ENCODE assay signal across 27 mouse cellular contexts in genomic region chr14:85965139-85965538, GRCm38 (mm10).
A peak's percentile ranks its signal among the peaks of the same experiment; 100 is the strongest.
DNase-seq lines count a peak whose midpoint lies in the region; ATAC-seq and TF ChIP-seq lines count a peak whose summit lies in the region.
"Had no signal": no experiment of that assay in that cellular context is flagged by ENCODE, and none has a peak within 500 bp of the region (broad histone marks: within the 10 kb centered on the region; RNA-seq: fewer than 3 reads in every experiment).

No protein-coding gene starts in this region.

- H3K9ac ChIP-seq in kidney, embryonic 14.5 days (ENCODE audit: low read depth, low read length), result no peak overlapping the region
- H3K9ac ChIP-seq in kidney, embryonic 16.5 days (replicated peaks; ENCODE audit: low read length), result no peak overlapping the region
- H3K9ac ChIP-seq in forebrain, embryonic 12.5 days, result no peak overlapping the region
- H3K9ac ChIP-seq: embryonic facial prominence, embryonic 12.5 days; embryonic facial prominence, embryonic 15.5 days; forebrain, embryonic 15.5 days; heart, embryonic 12.5 days; heart, embryonic 15.5 days; hindbrain, embryonic 12.5 days; hindbrain, embryonic 15.5 days had no signal

- TF ChIP-seq CTCF in bone marrow macrophage, adult 2 months (IDR thresholded peaks at IDR 0.05; ENCODE audit: low read depth, low read length), result no peak

- no peak overlapping the region for H3K4me2 ChIP-seq in kidney, embryonic 14.5 days (replicated peaks; ENCODE audit: low read depth, low read length)
- H3K4me2 ChIP-seq in kidney, embryonic 16.5 days (replicated peaks; ENCODE audit: low read depth, low read length), result no peak overlapping the region
- H3K4me2 ChIP-seq in forebrain, embryonic 12.5 days, result no peak overlapping the region
- H3K4me2 ChIP-seq: embryonic facial prominence, embryonic 12.5 days; embryonic facial prominence, embryonic 15.5 days; forebrain, embryonic 15.5 days; heart, embryonic 12.5 days; heart, embryonic 15.5 days; hindbrain, embryonic 12.5 days; hindbrain, embryonic 15.5 days had no signal

- no peak overlapping the region for H3K4me3 ChIP-seq in kidney, embryonic 14.5 days (ENCODE audit: low read length)
- no peak overlapping the region for H3K4me3 ChIP-seq in kidney, embryonic 16.5 days (ENCODE audit: low read length)
- no peak overlapping the region for H3K4me3 ChIP-seq in bone marrow macrophage, adult 2 months (ENCODE audit: insufficient read depth, low read length)
- no peak overlapping the region for H3K4me3 ChIP-seq in forebrain, embryonic 12.5 days (replicated peaks)
- H3K4me3 ChIP-seq: embryonic facial prominence, embryonic 12.5 days; embryonic facial prominence, embryonic 15.5 days; forebrain, embryonic 15.5 days; gastrocnemius, adult 2 months; heart, embryonic 12.5 days; heart, embryonic 15.5 days; hindbrain, embryonic 12.5 days; hindbrain, embryonic 15.5 days had no signal

- no peak overlapping the region for H3K27ac ChIP-seq in kidney, embryonic 14.5 days (ENCODE audit: low read depth, low read length)
- H3K27ac ChIP-seq in kidney, embryonic 16.5 days (ENCODE audit: low read length), result no peak overlapping the region
- peak overlapping the region; percentile 22; the same call in 1 of the 2 replicates for H3K27ac ChIP-seq in bone marrow macrophage, adult 2 months (ENCODE audit: insufficient read depth, low read depth, low read length)
- no peak overlapping the region for H3K27ac ChIP-seq in forebrain, embryonic 12.5 days
- H3K27ac ChIP-seq: embryonic facial prominence, embryonic 12.5 days; embryonic facial prominence, embryonic 15.5 days; forebrain, embryonic 15.5 days; gastrocnemius, adult 2 months; heart, embryonic 15.5 days; hindbrain, embryonic 12.5 days; hindbrain, embryonic 15.5 days had no signal

- H3K36me3 ChIP-seq in kidney, embryonic 14.5 days (ENCODE audit: control insufficient read depth, insufficient read depth, low read length), result no peaks in the 10 kb centered on the region
- no peaks in the 10 kb centered on the region for H3K36me3 ChIP-seq in kidney, embryonic 16.5 days (ENCODE audit: insufficient read depth, low read length)
- no peaks in the 10 kb centered on the region for H3K36me3 ChIP-seq in forebrain, embryonic 12.5 days (replicated peaks)
- H3K36me3 ChIP-seq: embryonic facial prominence, embryonic 12.5 days; embryonic facial prominence, embryonic 15.5 days; forebrain, embryonic 15.5 days; heart, embryonic 12.5 days; heart, embryonic 15.5 days; hindbrain, embryonic 12.5 days; hindbrain, embryonic 15.5 days had no signal

- H3K4me1 ChIP-seq in kidney, embryonic 14.5 days (ENCODE audit: control insufficient read depth, insufficient read depth, low read length), result no peaks in the 10 kb centered on the region
- H3K4me1 ChIP-seq in kidney, embryonic 16.5 days (ENCODE audit: insufficient read depth, low read length), result no peaks in the 10 kb centered on the region
- H3K4me1 ChIP-seq in bone marrow macrophage, adult 2 months (ENCODE audit: control insufficient read depth, insufficient read depth, low read length), result peaks cover 3% of the 10 kb centered on the region; the same call in 1 of the 2 replicates
- H3K4me1 ChIP-seq in forebrain, embryonic 12.5 days, result no peaks in the 10 kb centered on the region
- H3K4me1 ChIP-seq: embryonic facial prominence, embryonic 12.5 days; embryonic facial prominence, embryonic 15.5 days; forebrain, embryonic 15.5 days; heart, embryonic 12.5 days; heart, embryonic 15.5 days; hindbrain, embryonic 12.5 days; hindbrain, embryonic 15.5 days had no signal

- peak; percentile 28; the same call in 1 of the 2 replicates for ATAC-seq in kidney, embryonic 14.5 days (ENCODE audit: low FRiP score, low TSS enrichment)
- ATAC-seq in kidney, embryonic 16.5 days (ENCODE audit: low FRiP score, low TSS enrichment), result no peak
- peak; percentile 94 to 98 for ATAC-seq in hematopoietic stem cell, adult 5-6 weeks (replicated peaks in 1 of 2; ENCODE audit: insufficient read depth in 1 of 2, low FRiP score in 2 of 2, low TSS enrichment in 1 of 2, low read depth in 1 of 2, poor library complexity in 2 of 2, severe bottlenecking in 2 of 2)
- ATAC-seq in forebrain, embryonic 12.5 days (ENCODE audit: low FRiP score), result no peak
- ATAC-seq: activated CD4-positive, CD25-positive, alpha-beta regulatory T cell, adult 4 months; CD4-positive, CD25-positive, alpha-beta regulatory T cell, adult 4 months; forebrain, embryonic 15.5 days had no signal

- H3K9me3 ChIP-seq in kidney, embryonic 14.5 days (ENCODE audit: control insufficient read depth, low read length), result no peaks in the 10 kb centered on the region
- H3K9me3 ChIP-seq in kidney, embryonic 16.5 days (ENCODE audit: low read length), result no peaks in the 10 kb centered on the region
- H3K9me3 ChIP-seq in forebrain, embryonic 12.5 days, result no peaks in the 10 kb centered on the region
- H3K9me3 ChIP-seq: embryonic facial prominence, embryonic 12.5 days; embryonic facial prominence, embryonic 15.5 days; forebrain, embryonic 15.5 days; heart, embryonic 12.5 days; heart, embryonic 15.5 days; hindbrain, embryonic 12.5 days; hindbrain, embryonic 15.5 days had no signal

- no peak for TF ChIP-seq POLR2A in bone marrow macrophage, adult 2 months (IDR thresholded peaks at IDR 0.05; ENCODE audit: borderline replicate concordance, low read depth, low read length)

- no peaks in the 10 kb centered on the region for H3K27me3 ChIP-seq in kidney, embryonic 14.5 days (ENCODE audit: control insufficient read depth, insufficient read depth, low read length)
- H3K27me3 ChIP-seq in kidney, embryonic 16.5 days (ENCODE audit: insufficient read depth, low read length), result no peaks in the 10 kb centered on the region
- H3K27me3 ChIP-seq in forebrain, embryonic 12.5 days, result no peaks in the 10 kb centered on the region
- H3K27me3 ChIP-seq: embryonic facial prominence, embryonic 12.5 days; embryonic facial prominence, embryonic 15.5 days; forebrain, embryonic 15.5 days; heart, embryonic 12.5 days; heart, embryonic 15.5 days; hindbrain, embryonic 12.5 days; hindbrain, embryonic 15.5 days had no signal

- 5% methylated on average over 2 of the region's 2 CpGs for WGBS in kidney, embryonic 14.5 days
- WGBS in kidney, embryonic 16.5 days, result 7% methylated on average over 2 of the region's 2 CpGs
- WGBS in forebrain, embryonic 12.5 days, result 86% methylated on average over 2 of the region's 2 CpGs

- peak; percentile 49 for DNase-seq in 416B (ENCODE audit: low read depth)
- DNase-seq in urinary bladder, adult 18-20 months (ENCODE audit: low spot score in 2 of 2), result no peak
- no peak for DNase-seq in left cerebral cortex, adult 8-10 months (ENCODE audit: low spot score in 2 of 2)
- DNase-seq: adrenal gland, adult 8-10 months; adrenal gland, postnatal 25 days; cerebellum, adult 18-20 months; cerebellum, adult 9-10 months; cerebellum, postnatal 14 days; gastrocnemius, adult 2 months; gastrocnemius, postnatal 14 days; heart, adult 18-20 months; heart, postnatal 10 days; heart, postnatal 4 days had no signal

Comparison
In these comparisons a context has a peak if more than half of its experiments do, and no peak if none do; other contexts are left out.
1. ATAC-seq: peak in kidney, embryonic 14.5 days (single experiment) and hematopoietic stem cell, adult 5-6 weeks (2 of 2); none in kidney, embryonic 16.5 days (single experiment) and forebrain, embryonic 12.5 days (single experiment).